Mouse (Mus musculus): ENCODE measurements around the gene Epb42.

DNA sequence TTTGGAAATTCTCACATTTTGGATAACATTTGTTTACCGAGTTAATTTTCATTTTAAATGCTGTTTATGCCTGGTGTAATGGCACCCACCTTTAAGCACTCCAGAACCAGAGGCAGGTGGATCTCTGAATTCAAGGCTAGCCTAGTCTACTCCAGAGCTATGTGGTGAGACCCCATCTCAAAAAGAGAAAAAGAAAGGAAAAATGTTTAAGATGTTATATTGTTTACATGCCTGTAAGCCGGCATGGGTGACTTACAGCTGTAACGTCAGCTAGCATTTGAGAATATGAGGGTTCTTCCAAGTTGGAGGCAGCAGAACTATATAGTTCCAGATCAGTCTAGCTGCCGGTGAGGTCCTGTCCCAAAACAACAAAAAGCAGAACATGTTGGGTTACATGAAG is 65.1 kb downstream of the Epb42 start:
- TF ChIP-seq CTCF (IDR thresholded peaks at IDR 0.05; ENCODE audit: control insufficient read depth, insufficient read depth, insufficient replicate concordance, low read depth, low read length) (no peak), POLR2A (IDR thresholded peaks at IDR 0.05; ENCODE audit: control insufficient read depth, low read depth, low read length) (no peak)

Measured in testis, adult 2 months (tissue).